Mouse (Mus musculus) heart, embryonic 12.5 days (tissue): ENCODE data around the gene Slc25a12. TPM values are rescaled to one million over a fixed set of nuclear protein-coding genes. Genes with fewer than 3 reads are reported as not detected.
"Not testable (repeated sequence)": the region's sequence is repeated elsewhere in the genome, so short reads cannot be mapped to it uniquely, and the experiment has no call there.

ENCODE experiments used
- ATAC-seq: fragments of 200-750 bp; cut with Nextera tagmentation; 2 replicates; pipeline ENCODE4 v1.8.0; 2017; ENCODE audit warnings: moderate TSS enrichment, moderate library complexity; ENCODE audit not compliant: insufficient number of reproducible peaks, low FRiP score
- H3K27ac ChIP-seq: fragments of 300-500 bp; sonication (generic); 2 replicates; pipeline ENCODE4 v1.5.1; 2016; ENCODE audit warnings: mild to moderate bottlenecking, moderate library complexity; ENCODE audit not compliant: poor library complexity, severe bottlenecking
- H3K27me3 ChIP-seq: fragments of 300-500 bp; sonication (generic); replicated peaks from 2 replicates; pipeline ENCODE4 v1.6.1; 2016; ENCODE audit warnings: mild to moderate bottlenecking, moderate library complexity
- H3K36me3 ChIP-seq: fragments of 300-500 bp; sonication (generic); 2 replicates; pipeline ENCODE4 v1.6.1; 2016; ENCODE audit warnings: mild to moderate bottlenecking, moderate library complexity
- H3K4me1 ChIP-seq: fragments of 300-500 bp; sonication (generic); replicated peaks from 2 replicates; pipeline ENCODE4 v1.6.1; 2016; ENCODE audit warnings: mild to moderate bottlenecking
- H3K4me2 ChIP-seq: fragments of 300-500 bp; sonication (generic); 2 replicates; pipeline ENCODE4 v1.6.1; 2016; ENCODE audit warnings: mild to moderate bottlenecking, moderate library complexity
- H3K4me3 ChIP-seq: fragments of 300-500 bp; sonication (generic); 2 replicates; pipeline ENCODE4 v1.5.1; 2016; ENCODE audit warnings: mild to moderate bottlenecking
- H3K9ac ChIP-seq: fragments of 300-500 bp; sonication (generic); 2 replicates; pipeline ENCODE4 v1.6.1; 2016; ENCODE audit warnings: mild to moderate bottlenecking, moderate library complexity
- H3K9me3 ChIP-seq: fragments of 300-500 bp; sonication (generic); replicated peaks from 2 replicates; pipeline ENCODE4 v1.6.1; 2016; ENCODE audit warnings: mild to moderate bottlenecking, moderate library complexity
- WGBS: fragments of 180-500 bp; shearing (Covaris S2); methylation state at CpG from one replicate; pipeline ENCODE4 v1.1.7; 2016; 5-methylcytosine and 5-hydroxymethylcytosine counted together
- polyA plus RNA-seq: library from polyadenylated mRNA; unstranded; fragments of >200 nt; fragmentation: Nextera tagmentation; extraction: Ambion mirVana; gene quantifications from 2 replicates; pipeline ENCODE4 v1.2.1, GENCODE M21; 2016

Slc25a12 gene
- polyA plus RNA-seq, 1 experiment from 2014 or later = 92.1 TPM

- not testable (repeated sequence) for H3K27ac ChIP-seq, ATAC-seq, H3K4me3 ChIP-seq, H3K9ac ChIP-seq, H3K9me3 ChIP-seq, H3K36me3 ChIP-seq, H3K4me2 ChIP-seq, H3K27me3 ChIP-seq
- H3K4me1 ChIP-seq = peaks cover 15% of the 10 kb centered on the region; the same call in 1 of the 2 replicates
- WGBS = 81% methylated on average over 4 of the region's 4 CpGs
These were observed 4.7 kb upstream of the Slc25a12 start for GRCm38 (mm10) chr2:71372261-71372660.

DNA sequence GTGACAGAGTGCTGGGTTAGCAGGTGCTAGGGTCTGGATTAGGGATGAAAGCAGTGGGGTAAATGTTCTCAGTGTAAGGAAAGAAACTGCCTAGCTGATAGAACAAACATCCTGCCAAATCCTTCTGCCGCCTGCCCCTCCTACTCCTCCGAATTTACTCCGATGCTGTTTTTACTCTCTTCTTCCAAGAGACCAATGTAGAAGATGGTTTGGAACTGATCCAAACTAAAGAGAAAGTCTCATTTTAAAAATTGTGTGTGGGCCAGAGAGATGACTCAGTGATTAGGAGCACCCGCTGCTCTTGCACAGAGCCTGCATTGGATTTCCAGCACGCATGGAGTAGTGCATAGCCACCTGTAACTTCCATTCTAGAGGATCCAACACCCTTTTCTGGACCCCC is 4.2 kb upstream of the Slc25a12 start:
- no peak overlapping the region for H3K4me3 ChIP-seq
- WGBS = 82% methylated on average over 5 of the region's 5 CpGs
- no peaks in the 10 kb centered on the region for H3K9me3 ChIP-seq
- no peak overlapping the region for H3K4me2 ChIP-seq
- peaks cover 15% of the 10 kb centered on the region for H3K4me1 ChIP-seq
- no peak for ATAC-seq
- no peak overlapping the region for H3K9ac ChIP-seq
- no peaks in the 10 kb centered on the region for H3K36me3 ChIP-seq
- no peak overlapping the region for H3K27ac ChIP-seq
- H3K27me3 ChIP-seq = no peaks in the 10 kb centered on the region

DNA sequence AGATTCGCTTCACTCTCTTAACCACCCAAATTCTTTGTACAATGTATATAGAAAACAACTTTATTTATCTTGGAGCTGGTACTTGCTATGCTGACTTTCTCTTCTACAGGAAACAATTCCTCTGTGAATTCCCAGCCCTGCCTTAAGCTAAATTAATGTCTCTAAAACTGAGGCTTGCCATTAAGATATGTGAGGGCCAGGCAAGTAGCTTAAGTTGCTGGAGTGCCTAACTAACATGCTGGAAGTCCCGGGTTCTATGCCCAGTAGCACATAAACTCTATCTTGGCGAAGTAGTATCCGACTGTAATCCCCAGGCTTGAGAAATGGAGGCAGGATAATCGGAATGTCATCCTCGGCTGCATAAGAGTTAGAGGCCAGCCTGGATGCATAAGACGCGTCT is 537 bp upstream of the Slc25a12 start:
- no peak overlapping the region for H3K27ac ChIP-seq
- H3K9ac ChIP-seq = peak overlapping the region; percentile 3; the same call in 1 of the 2 replicates
- no peak for ATAC-seq
- no peaks in the 10 kb centered on the region for H3K9me3 ChIP-seq
- 33% methylated on average over 8 of the region's 8 CpGs for WGBS
- peak overlapping the region; percentile 92; the same call in 1 of the 2 replicates for H3K4me3 ChIP-seq
- peaks cover 10% of the 10 kb centered on the region for H3K4me1 ChIP-seq
- no peaks in the 10 kb centered on the region for H3K27me3 ChIP-seq
- peaks cover 5% of the 10 kb centered on the region; the same call in 1 of the 2 replicates for H3K36me3 ChIP-seq
- peak overlapping the region; percentile 49 for H3K4me2 ChIP-seq

GRCm38 (mm10) chr2:71366618-71367124 is 878 bp downstream of the Slc25a12 start:
- Histone ChIP-seq H3K27me3 (no peaks in the 10 kb centered on the region), H3K4me3 (peak overlapping the region; percentile 92), H3K36me3 (peaks cover 13% of the 10 kb centered on the region), H3K9ac (peak overlapping the region; percentile 92), H3K4me2 (peak overlapping the region; percentile 80), H3K27ac (peak overlapping the region; percentile 95), H3K9me3 (no peaks in the 10 kb centered on the region), H3K4me1 (peaks cover 10% of the 10 kb centered on the region)
- no peak for ATAC-seq
- WGBS = 9% methylated on average over 9 of the region's 9 CpGs

- Histone ChIP-seq H3K27me3 (no peaks in the 10 kb centered on the region), H3K9me3 (no peaks in the 10 kb centered on the region), H3K4me2 (no peak overlapping the region), H3K36me3 (peaks cover 26% of the 10 kb centered on the region), H3K9ac (no peak overlapping the region), H3K27ac (no peak overlapping the region), H3K4me1 (peaks cover 11% of the 10 kb centered on the region; the same call in 1 of the 2 replicates), H3K4me3 (no peak overlapping the region)
- 90% methylated on average over 1 of the region's 1 CpGs for WGBS
- ATAC-seq = no peak
These were observed 7.4 kb downstream of the Slc25a12 start for GRCm38 (mm10) chr2:71360192-71360591.

DNA sequence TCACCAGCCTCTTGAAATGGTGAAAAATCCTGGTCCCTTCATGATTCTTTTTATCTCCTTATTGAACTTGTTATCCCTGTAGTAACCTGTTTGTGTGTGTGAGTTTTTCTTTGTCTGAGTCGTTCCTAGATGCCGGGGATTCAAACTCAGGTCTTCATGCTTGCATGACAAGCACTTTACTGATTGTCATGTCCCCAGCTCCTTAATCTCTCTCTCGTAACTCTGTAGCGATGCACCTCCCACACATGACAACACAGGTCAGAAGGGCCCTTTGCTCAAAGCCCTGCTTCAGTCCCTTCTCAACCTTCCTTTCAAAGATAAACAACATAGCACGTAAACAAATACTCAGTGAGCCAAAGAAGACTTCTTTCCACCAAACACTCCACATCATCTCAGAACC is 9.2 kb downstream of the Slc25a12 start:
- H3K4me2 ChIP-seq = no peak overlapping the region
- no peak overlapping the region for H3K9ac ChIP-seq
- 81% methylated on average over 5 of the region's 5 CpGs for WGBS
- H3K4me3 ChIP-seq = no peak overlapping the region
- H3K9me3 ChIP-seq = no peaks in the 10 kb centered on the region
- H3K4me1 ChIP-seq = peaks cover 18% of the 10 kb centered on the region
- H3K27ac ChIP-seq = no peak overlapping the region
- H3K27me3 ChIP-seq = no peaks in the 10 kb centered on the region
- H3K36me3 ChIP-seq = peaks cover 26% of the 10 kb centered on the region
- ATAC-seq = no peak

GRCm38 (mm10) chr2:71354055-71354425 is 13.5 kb downstream of the Slc25a12 start:
- H3K36me3 ChIP-seq = peaks cover 7% of the 10 kb centered on the region; the same call in 1 of the 2 replicates
- H3K27me3 ChIP-seq = no peaks in the 10 kb centered on the region
- H3K4me3 ChIP-seq = no peak overlapping the region
- peaks cover 34% of the 10 kb centered on the region for H3K4me1 ChIP-seq
- H3K9ac ChIP-seq = 0 out of 2 replicates have a peak overlapping the region, but pooled peaks have one; percentile 28
- peak; percentile 39; the same call in 1 of the 2 replicates for ATAC-seq
- WGBS = 49% methylated on average over 5 of the region's 5 CpGs
- H3K27ac ChIP-seq = peak overlapping the region; percentile 83
- peak overlapping the region; percentile 31 for H3K4me2 ChIP-seq
- H3K9me3 ChIP-seq = no peaks in the 10 kb centered on the region

DNA sequence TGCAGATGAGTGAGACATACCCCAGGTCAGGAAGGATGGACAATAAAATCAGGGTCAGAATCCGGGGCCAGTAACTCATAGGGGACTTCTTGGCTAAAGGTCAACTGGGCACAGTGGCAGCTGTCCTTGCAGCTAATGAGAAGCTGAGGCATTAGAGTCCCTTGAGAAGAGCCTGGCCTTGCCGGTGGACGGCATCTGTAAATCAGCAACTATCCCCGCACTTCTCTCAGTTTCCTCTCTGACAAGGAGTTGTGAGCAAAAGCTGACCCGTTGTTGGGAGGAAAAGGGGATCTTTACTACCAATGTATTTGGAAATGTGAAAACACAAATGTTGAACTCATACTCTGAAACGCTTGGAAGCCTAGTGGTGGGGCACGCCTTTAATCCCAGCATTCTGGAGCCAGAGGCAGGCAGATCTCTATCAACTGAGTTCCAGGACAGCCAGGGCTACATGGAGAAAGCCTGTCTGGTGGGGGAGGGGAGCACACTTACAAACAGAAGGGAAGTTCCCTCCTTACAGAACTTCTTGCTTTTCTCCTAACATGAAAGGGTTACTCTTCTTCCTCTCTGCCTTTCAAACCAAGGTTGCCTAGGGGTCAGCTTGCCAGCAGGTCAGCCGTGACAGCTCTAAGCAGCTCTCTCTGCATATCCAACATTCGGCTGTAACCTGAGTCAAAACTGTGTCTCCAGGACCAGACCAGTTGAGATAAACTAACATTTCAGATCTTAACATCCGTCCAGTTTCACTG is 14.1 kb downstream of the Slc25a12 start:
- H3K4me1 ChIP-seq = peaks cover 34% of the 10 kb centered on the region
- WGBS = 56% methylated on average over 10 of the region's 10 CpGs
- peak overlapping the region; percentile 31 for H3K4me2 ChIP-seq
- peaks cover 7% of the 10 kb centered on the region; the same call in 1 of the 2 replicates for H3K36me3 ChIP-seq
- H3K4me3 ChIP-seq = no peak overlapping the region
- no peak for ATAC-seq
- 0 out of 2 replicates have a peak overlapping the region, but pooled peaks have one; percentile 28 for H3K9ac ChIP-seq
- H3K27ac ChIP-seq = peak overlapping the region; percentile 83
- H3K27me3 ChIP-seq = no peaks in the 10 kb centered on the region
- H3K9me3 ChIP-seq = no peaks in the 10 kb centered on the region

DNA sequence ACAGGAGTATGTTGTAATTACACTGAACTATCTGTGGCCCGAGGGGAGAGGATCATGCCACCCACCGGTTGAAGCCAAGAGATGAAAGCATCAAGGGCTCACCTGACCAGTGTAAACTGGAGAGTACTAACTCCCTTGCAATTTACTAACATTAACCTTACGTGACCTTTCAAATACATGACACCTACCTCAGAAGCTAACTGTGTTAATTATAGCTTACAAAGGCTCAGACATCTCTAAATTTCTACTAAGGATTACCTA is 15.9 kb downstream of the Slc25a12 start:
- no peak overlapping the region for H3K4me2 ChIP-seq
- H3K4me3 ChIP-seq = no peak overlapping the region
- no peak overlapping the region for H3K9ac ChIP-seq
- no peaks in the 10 kb centered on the region for H3K27me3 ChIP-seq
- 0 out of 2 replicates have a peak, but pooled peaks cover 3% of the 10 kb centered on the region for H3K36me3 ChIP-seq
- peaks cover 29% of the 10 kb centered on the region for H3K4me1 ChIP-seq
- H3K9me3 ChIP-seq = no peaks in the 10 kb centered on the region
- WGBS = 76% methylated on average over 3 of the region's 3 CpGs
- H3K27ac ChIP-seq = no peak overlapping the region
- no peak for ATAC-seq

GRCm38 (mm10) chr2:71350904-71351726 is 16.4 kb downstream of the Slc25a12 start:
- H3K4me3 ChIP-seq = no peak overlapping the region
- H3K9me3 ChIP-seq = no peaks in the 10 kb centered on the region
- no peaks in the 10 kb centered on the region for H3K27me3 ChIP-seq
- no peak for ATAC-seq
- no peak overlapping the region for H3K4me2 ChIP-seq
- H3K27ac ChIP-seq = no peak overlapping the region
- H3K9ac ChIP-seq = no peak overlapping the region
- peaks cover 30% of the 10 kb centered on the region for H3K4me1 ChIP-seq
- 83% methylated on average over 11 of the region's 11 CpGs for WGBS
- H3K36me3 ChIP-seq = 0 out of 2 replicates have a peak, but pooled peaks cover 3% of the 10 kb centered on the region

- no peaks in the 10 kb centered on the region for H3K9me3 ChIP-seq
- ATAC-seq = no peak
- WGBS = 65% methylated on average over 7 of the region's 7 CpGs
- peaks cover 30% of the 10 kb centered on the region for H3K4me1 ChIP-seq
- no peaks in the 10 kb centered on the region for H3K27me3 ChIP-seq
- 0 out of 2 replicates have a peak, but pooled peaks cover 3% of the 10 kb centered on the region for H3K36me3 ChIP-seq
- no peak overlapping the region for H3K9ac ChIP-seq
- no peak overlapping the region for H3K27ac ChIP-seq
- H3K4me2 ChIP-seq = no peak overlapping the region
- H3K4me3 ChIP-seq = no peak overlapping the region
These were observed 17.4 kb downstream of the Slc25a12 start for GRCm38 (mm10) chr2:71350181-71350580.
